Mouse (Mus musculus) 416B (cell line): Measurements from ENCODE around the gene Fscn1.

ENCODE experiments used
- DNase-seq: peaks from one replicate; pipeline ENCODE4 v3.0.0; 2011; ENCODE audit warnings: low read depth

Fscn1 gene

GRCm38 (mm10) chr5:142959576-142960556 is at the start of gene Fscn1:
Fscn1 (plus strand) TSS chr5:142960343.
- DNase-seq: no peak

- DNase-seq: no peak
Measured at GRCm38 (mm10) chr5:142911629-142912028, 48.5 kb upstream of the Fscn1 start.

DNA sequence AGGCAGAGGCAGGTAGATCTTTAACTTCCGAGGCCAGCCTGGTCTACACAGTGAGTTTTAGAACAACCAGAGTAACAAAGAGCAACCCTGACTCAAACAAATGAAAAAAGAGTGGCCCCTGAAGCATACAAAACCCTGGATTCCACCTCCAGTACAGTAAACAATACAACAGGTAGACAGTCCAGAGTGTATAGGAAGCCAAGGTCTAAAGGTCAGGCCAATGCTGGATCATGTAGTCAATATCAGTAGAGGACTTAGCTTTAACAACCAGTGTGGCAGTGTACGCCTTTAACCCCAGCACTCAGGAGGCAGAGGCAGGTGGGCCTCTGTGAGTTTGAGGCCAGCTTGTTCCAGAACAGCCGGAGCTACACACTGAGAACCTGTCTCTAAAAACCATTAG is 47.8 kb upstream of the Fscn1 start:
- DNase-seq: no peak

DNA sequence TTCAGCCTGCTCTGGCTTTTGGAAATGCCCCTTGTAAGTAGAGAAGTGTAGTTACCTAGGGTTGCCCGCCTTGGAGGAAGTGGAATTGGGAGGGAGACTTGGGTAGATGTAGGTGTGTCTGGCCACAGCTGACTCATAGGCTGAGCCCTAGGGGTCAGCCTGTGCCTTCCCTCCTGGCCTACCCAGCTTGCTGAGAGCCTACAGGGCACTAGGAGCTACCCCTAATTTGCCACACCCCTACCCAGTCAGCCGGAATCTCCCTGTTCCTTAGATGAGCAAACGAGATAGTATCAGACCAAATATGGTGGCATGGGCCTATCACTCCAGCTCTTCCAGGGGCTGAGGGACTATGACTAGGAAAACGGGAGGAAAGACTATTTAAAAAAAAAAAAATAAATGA is 47.4 kb upstream of the Fscn1 start:
- peak; percentile 87 for DNase-seq

DNA sequence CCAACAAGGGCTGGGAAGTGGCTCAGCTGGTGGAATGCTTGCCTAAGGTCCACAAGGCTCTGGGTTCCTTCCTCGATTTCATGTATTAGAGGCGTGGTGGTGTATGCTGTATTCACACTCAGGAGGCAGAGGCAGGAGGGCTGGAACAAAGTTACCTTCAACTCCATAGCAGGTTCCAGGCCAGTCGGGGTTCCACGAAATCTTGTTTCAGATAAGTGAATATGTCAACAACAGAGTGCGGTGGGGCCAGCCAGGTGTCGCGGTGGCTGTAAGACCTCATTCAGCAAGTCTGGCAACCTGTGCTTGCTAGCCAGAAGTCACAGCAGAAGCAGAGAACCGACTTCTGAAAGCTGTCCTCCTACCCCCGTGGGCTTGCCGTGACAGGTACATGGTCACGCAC is 44.9 kb upstream of the Fscn1 start:
- no peak for DNase-seq

- DNase-seq: no peak
Measured at GRCm38 (mm10) chr5:142916593-142916992, 43.5 kb upstream of the Fscn1 start.

DNA sequence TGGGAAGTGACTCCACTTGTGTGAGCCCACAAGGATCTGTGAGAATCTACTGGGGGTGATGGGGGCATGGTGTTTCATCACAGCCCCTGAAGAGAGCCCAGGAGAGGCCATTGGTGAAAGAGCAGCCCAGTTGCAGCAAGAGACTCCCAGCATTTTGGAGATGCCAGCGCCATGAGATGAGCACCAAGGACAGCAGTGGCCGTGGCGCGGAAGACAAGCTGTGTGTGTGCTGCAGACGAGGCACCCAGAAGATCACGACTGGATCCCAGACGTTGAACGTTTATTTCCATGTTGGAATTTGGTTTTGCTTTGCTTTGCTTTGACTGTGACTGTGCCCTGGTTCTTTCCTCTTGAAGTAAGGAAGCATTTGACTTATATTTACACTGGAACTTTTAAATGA is 42.7 kb upstream of the Fscn1 start:
- no peak for DNase-seq

DNA sequence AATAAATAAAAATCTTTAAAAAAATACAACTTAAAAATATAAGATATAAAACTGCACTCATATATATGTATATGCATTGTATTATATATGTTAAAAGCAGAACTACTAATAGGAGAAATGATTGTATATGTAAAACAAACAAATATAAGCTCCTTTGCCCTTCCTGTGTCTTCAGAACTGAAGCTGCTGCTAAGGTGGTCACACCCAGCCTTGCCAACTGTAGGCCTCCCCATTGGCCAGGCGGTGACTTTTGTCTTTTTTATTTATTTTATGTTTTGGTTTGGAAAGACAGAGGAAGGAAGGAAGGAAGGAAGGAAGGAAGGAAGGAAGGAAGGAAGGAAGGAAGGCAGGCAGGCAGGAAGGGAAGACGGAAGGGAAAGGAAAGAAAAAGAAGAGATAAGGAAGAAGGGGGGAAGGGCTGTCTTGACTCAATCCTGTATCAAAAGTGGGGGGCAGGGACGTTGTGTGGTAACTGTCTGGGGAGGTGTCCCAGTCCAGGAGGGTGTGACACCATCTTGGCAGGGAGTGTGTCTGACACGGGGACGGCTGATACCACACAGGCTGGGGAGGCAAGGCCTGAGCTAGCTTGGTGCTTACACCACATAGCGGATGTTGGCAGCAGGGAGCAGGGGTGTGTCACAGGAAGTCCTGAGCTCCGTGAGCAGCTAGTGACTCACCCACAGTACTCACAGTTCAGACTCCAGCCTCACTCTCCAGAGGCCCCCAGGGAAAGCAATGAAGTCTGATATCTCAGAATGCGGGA is 39.7 kb upstream of the Fscn1 start:
- DNase-seq: peak; percentile 99

DNA sequence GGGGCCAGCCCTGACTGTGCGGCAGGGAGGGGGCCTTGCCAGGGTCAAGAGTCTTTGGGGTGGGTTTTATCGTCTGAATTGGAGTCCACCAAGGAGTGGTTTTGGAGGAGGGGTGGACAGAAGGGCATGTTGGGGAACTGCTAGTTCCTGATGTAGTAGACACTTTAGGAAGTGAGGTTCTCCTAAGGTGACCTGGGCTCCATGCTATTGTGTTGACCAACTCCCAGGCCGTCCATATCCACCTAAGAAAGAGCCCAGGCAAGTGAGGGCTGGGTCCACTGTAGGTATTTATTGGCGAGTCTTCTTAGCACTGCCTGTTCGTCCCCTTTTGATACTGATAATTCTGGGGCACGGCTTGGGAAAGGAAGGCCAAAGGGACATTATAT is 39.1 kb upstream of the Fscn1 start:
- DNase-seq: no peak

DNA sequence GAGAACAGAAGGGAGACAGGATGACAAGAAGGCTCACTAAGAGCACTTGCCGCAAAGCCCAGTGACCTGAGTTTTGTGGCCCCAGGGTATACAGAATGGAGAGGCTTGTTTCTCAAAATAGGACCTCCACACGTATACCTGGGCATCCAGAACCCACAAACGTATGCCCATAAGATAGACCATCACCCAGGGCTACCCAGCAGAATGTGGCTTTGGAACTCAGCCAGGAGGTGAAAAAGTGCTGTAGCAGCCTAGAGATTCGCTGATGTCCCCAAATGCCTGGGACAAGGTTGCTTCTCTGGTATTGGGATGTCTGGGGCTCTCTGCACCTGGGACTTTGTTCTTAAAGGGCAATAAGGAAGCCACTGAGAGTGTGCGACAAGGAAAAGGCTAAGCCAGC is 37.9 kb upstream of the Fscn1 start:
- DNase-seq: no peak

DNA sequence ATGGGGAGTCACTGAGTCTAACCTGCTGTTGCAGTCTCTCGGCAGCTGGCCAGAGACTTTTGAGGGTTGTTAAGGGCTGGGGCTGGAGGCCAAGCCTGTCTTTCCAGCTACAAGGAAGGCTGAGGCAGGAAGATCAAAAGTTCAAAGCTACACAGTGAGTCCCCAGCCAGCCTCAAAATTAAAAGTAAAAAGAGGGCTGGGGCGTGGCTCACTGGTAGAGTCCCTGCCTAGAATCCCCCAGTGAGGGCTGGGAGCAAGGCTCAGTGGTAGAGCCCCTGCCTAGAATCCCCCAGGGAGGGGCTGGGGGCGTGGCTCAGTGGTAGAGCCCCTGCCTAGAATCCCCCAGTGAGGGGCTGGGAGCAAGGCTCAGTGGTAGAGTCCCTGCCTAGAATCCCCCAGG is 36.4 kb upstream of the Fscn1 start:
- DNase-seq: no peak

GRCm38 (mm10) chr5:142924336-142924959 is 35.7 kb upstream of the Fscn1 start:
- no peak for DNase-seq

GRCm38 (mm10) chr5:142926204-142926939 is 33.8 kb upstream of the Fscn1 start:
- DNase-seq: peak; percentile 71

- no peak for DNase-seq
Measured at GRCm38 (mm10) chr5:142926940-142927228, 33.3 kb upstream of the Fscn1 start.

DNA sequence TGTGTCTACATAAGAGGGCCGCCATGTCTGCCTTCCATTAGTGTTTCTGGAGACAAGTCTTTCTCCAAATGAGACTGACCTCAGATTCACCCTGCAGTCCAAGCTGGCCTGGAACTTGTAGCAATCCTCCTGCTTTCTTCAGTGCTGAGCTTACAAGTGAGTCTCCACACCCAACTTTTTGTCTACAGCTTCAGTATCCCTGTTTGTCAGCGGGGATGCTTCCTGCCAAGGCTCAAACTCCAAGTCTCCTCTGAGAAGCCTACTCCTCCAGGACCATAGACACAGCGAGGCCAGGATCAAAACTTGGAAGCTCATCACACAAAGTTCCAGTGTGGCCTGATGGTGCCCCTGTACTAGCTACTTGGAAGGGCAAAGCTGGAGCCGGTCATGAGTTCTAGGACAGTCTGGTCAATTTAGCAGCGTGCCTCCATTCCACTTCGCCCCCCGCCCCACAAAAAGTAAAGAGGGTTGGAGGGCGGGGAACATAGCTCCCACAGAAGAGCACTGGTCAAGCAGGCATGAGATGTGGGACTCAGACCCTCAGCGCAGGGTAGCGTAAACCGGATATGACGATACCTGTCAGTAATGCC is 32.7 kb upstream of the Fscn1 start:
- no peak for DNase-seq

DNA sequence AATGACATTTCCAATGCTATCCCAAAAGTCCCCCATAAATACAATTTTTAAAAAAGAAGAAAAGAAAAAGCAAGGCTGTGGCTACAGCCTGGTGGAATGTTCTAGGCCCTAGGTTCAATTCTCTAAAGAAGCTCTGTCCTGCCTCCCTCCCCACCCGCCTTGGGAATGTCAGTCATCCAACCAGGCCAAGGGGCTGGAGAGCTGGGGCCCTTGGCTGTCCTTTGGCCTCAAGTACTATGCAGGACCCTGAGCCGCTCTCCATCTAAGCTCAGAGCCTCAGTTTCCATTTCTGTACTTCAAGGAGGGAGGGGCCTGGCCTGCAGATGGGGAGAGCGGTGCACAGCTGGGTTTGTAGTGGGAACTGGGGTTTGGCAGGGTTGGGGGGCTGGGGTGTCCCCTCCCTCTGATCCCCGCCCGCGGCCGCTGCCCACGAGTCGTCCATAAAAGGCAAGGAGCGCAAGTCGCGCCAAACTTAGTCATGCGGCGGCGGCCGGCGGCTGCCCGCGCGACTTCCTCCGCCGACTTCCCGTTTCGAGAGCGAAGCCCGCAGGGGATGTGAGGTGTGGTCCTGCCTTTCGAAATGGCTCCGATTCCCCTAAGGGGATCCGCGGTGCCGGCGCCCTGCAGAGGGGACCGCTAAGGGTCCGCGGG is 31.3 kb upstream of the Fscn1 start:
- peak; percentile 93 for DNase-seq

GRCm38 (mm10) chr5:142929400-142929752 is 30.8 kb upstream of the Fscn1 start:
- no peak for DNase-seq

DNA sequence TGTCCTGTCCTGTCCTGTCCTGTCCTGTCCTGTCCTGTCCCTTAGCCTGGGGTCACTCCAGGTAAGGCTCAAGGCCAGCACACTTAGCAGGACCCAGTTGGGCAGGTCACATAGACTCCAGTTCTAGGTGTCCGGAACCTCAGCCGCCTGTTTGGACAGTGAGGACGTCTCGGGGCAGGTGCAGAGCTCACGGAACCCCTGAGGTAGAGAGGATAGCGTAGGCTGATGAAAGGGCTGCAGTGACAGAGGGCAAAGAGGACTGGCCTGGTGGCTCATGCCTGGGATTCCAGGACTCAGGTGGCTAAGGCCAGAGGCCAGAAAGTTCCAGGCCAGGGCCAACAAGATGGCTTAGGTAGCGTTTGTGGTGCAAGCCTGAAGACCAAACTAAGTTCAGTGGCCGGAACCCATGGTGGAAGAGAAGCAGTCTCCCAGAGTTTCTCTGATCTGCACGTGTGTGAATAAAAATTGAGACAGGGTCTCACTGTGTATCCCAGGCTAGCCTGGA is 28.9 kb upstream of the Fscn1 start:
- no peak for DNase-seq

- peak; percentile 93 for DNase-seq
Measured at GRCm38 (mm10) chr5:142932084-142932685, 28.0 kb upstream of the Fscn1 start.

DNA sequence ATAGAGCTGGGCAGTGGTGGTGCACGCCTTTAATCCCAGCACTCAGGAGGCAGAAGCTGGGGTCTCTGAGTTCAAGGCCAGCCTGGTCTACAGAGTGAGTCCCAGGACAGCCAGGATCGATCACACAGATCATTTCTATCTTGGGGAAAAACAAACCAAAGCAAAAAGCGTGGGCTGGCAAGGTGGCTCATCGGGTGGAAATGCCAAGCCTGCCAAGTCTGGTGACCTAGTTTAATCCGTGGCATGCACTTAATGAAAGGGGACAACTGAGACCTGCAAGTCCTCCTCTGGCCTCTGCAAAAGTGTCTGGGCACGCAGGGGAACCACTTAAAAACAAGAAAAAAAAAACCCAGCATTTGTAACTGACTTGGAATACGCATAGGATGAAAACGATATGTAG is 27.4 kb upstream of the Fscn1 start:
- no peak for DNase-seq
